Mouse (Mus musculus): ENCODE results near the gene Sh3rf1. TPM values are rescaled to one million over a fixed set of nuclear protein-coding genes. Genes with fewer than 3 reads are reported as not detected.

Sh3rf1 gene
- 11.5 and 18.1 TPM in 2 replicates for polyA plus RNA-seq (2012; rRNA removed; ENCODE audit: low replicate concordance)

DNA sequence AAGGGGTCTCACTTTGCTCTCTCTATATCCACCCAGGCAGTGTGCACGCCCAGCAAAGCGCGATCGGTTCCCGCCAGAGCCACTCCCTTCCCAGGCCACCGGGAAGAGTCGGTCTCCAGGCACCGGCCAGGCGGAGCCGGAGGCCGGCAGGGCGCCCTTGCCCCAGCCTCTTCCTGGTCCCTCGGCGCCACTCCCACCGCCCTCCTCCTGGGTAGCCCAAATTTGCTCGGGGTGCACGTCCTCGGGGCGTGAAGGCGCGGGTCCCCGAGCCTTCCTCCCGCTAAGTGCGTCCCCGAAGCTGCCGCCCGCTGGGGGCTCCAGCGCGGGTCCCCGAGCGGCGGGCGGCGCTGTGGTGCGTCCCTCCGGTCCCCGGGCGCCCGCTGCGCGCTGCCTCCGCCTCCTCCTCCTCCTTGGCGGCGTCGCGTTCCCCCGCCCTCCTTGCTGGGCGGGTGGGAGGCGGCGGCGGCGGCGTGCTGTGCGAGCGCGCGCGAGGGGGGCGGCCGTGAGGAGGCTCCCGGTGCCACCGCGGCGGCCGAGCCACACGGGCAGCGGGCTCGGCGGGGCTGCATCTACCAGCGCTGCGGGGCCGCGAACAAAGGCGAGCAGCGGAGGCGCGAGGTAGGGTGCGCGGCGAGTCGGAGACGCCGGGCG is at the start of gene Sh3rf1:
Gene Sh3rf1, plus strand, starts transcription at position 144 of the 651 bp plus-strand sequence.

Other genes with a start within 250 kb of the Sh3rf1 start
- gene Clcn3, start 240.6 kb upstream of the Sh3rf1 start, polyA plus RNA-seq (2012; rRNA removed; ENCODE audit: low replicate concordance): 7.0 and 11.1 TPM in 2 replicates
- gene Nek1, start 230.7 kb upstream of the Sh3rf1 start, polyA plus RNA-seq (2012; rRNA removed; ENCODE audit: low replicate concordance): 1.8 and 4.4 TPM in 2 replicates